Mouse (Mus musculus): Measurements from ENCODE around the gene 4930404N11Rik. TPM values are rescaled to one million over a fixed set of nuclear protein-coding genes. Genes with fewer than 3 reads are reported as not detected.

The 4930404N11Rik gene
- total RNA-seq, 2 experiments from 2014 or later, result 1.7 to 1.8 TPM

GRCm38 (mm10) chr10:81402227-81402765 is 36.7 kb upstream of the 4930404N11Rik start:
- no peak for DNase-seq (ENCODE audit: low spot score in 2 of 2)

DNA sequence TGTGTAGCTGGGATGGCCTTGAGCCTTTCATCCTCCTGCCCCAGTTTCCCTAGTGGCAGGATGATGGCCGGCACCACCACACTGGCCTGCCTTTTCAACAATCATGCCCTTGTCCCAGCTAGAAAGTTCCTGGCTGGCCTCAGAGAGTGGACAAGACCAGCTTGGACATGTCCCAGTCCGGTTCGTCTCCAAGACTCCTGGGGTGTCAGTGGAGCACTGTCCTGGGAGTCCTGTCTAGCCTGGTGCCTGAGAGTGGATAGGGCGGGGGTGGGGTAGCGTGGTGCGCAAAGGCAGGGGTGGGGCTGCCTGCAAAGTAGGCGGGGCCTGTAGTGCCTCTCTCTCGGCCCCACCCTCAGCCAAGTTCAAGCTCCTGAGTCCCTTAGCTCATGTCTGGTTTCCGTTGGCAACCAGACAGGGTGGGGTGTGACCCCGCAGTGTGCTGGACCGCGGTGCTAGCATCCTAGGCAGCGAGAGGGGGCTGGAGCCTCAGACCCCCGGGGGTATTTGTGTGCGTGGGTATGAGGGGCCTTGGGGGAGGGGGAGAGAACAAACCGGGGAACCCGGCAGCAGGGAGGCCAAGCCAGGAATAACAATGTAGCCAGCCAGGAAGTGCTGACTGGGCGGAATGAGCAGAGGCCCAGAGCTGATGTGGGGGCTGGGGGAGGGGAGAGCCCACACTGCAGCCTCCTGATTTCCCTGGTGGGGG is 36.1 kb upstream of the 4930404N11Rik start:
- DNase-seq (ENCODE audit: low spot score in 2 of 2), result peak in 1 of 2 experiments; percentile 82

GRCm38 (mm10) chr10:81401205-81401520 is 35.5 kb upstream of the 4930404N11Rik start:
- DNase-seq (ENCODE audit: low spot score in 2 of 2), result no peak

DNA sequence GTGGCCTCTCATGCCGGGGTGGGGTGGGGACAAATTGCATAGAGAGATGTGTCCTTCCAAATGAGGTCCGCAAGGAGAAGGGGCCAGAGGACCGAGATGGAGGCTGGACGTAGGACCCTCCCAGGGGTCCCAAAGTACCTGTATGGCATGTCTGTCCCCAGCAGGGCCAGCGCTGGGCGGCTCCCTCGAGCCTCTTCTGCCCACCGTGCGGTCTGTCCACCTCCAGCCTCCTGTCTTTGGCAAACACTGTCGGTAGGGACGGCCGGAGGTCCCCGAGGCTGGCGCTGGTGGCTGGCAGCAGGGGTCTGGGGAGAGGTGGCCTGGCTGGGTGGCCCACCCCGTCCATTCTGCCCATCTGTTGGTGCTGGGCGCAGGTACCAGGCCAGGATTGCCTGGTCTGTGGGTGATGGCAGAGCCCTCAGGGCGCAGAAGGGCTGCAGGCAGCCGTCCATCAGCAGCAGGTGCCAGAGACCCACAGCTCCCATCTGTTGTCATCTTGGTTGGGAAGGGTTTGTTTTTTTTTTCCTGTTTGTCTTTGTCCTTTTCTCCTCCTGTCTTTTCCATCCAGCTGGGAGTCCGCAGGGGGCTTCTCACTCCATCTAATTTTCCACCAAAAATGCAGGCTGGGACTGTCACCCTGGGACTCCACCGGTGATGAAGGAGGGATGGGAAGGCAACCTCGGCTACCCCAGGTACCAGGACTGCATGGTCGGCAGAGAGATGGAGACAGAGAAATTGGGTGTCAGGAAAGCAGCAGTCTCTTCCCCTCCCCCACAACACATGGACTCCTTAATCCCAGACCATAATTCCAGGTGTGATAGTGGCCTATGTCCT is 35.0 kb upstream of the 4930404N11Rik start:
- DNase-seq (ENCODE audit: low spot score in 2 of 2), result no peak

DNA sequence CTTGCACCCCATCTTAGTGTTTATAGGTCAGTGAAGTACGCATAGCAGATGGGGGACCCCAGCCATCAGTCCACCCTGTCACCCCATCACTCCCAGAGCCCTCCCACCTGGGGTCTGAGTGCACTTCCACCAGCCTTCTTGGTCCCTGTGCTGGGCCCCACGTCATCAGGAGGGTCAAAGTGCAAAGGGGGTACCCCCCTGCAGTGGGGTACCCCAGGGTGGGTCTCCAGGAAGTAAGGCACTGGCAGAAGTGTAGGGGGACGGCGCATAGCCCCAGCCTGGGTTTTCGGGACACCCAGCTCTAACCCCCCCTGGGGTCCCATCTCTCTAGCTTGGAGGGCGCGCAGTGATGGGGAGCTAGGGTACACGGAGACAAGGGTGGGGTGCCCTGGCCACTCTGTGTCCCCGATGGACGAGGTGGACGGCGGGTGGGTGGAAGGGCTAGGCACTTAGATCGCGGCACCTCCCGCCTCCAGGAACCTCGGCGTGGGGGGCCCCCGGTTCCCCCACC is 34.2 kb upstream of the 4930404N11Rik start:
- no peak for DNase-seq (ENCODE audit: low spot score in 2 of 2)

- no peak for DNase-seq (ENCODE audit: low spot score in 2 of 2)
These were observed 33.7 kb upstream of the 4930404N11Rik start for GRCm38 (mm10) chr10:81399296-81399695.

DNA sequence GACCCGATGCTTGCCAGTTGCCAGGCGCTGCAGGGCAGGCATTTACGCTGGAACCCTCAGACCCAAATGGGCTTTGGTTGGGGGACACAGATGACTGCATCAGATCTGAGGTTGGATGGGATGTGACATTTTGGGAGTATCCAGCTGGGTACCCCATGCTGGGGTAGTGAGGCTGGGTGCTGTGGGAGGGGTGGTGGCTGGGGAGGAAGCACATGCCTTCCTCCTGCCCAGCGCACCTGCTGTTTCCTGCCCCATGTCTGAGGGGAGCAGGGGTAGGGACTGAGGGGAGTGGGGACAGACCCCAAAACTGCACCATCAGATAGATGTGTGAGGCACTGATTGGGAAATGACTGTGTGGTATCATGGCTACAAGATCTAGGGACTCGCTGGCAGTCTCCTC is 31.1 kb upstream of the 4930404N11Rik start:
- DNase-seq (ENCODE audit: low spot score in 2 of 2), result no peak

- DNase-seq (ENCODE audit: low spot score in 2 of 2), result no peak
These were observed 30.2 kb upstream of the 4930404N11Rik start for GRCm38 (mm10) chr10:81395865-81396264.

DNA sequence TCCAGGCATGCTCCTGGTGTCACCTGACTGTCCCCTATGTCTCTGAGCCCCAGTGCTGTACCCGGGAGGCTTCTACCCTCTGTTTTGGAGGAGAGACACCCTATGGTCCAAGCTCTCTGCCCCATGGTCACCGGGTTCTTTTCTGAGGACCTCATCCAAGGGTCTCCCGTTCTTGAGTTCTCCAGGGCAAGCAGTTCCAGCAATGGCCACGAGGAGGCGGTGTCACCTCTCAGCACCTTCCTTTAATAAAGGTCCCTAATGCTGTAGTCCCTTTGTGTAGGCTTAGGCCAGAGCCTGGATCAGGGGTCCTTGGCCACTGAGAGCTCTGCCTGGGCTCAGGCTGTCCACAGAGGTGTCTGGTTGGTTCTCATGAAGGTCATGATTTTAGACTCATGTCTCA is 29.5 kb upstream of the 4930404N11Rik start:
- DNase-seq (ENCODE audit: low spot score in 2 of 2), result peak in 1 of 2 experiments; percentile 70

GRCm38 (mm10) chr10:81393456-81394063 is 27.9 kb upstream of the 4930404N11Rik start:
- DNase-seq (ENCODE audit: low spot score in 2 of 2), result no peak

DNA sequence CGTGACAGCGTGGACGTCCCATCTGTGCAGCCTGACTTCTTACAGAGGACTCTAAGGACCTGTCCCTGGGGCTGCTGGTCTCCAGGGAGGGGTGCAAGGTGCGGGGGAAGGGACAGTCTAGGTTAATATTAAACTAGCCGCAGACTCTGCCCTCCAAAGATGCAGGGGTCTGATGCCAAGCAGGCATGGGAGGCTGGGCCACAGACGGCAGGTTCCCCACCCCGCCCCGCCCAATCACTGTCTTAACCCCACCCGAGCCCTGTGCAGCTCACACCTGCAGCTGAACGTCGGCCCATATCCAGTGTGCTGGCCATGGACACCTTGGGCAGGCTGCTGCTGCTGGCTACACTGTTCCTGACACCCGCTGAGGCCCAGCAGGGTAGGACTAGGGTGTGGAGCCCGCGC is 27.2 kb upstream of the 4930404N11Rik start, which contains the start of gene Smim24:
Gene Smim24 (plus strand): TSS at position 271 of the 405 bp plus-strand sequence.
- no peak for DNase-seq (ENCODE audit: low spot score in 2 of 2)

GRCm38 (mm10) chr10:81392270-81392669 is 26.7 kb upstream of the 4930404N11Rik start:
- DNase-seq (ENCODE audit: low spot score in 2 of 2), result no peak

DNA sequence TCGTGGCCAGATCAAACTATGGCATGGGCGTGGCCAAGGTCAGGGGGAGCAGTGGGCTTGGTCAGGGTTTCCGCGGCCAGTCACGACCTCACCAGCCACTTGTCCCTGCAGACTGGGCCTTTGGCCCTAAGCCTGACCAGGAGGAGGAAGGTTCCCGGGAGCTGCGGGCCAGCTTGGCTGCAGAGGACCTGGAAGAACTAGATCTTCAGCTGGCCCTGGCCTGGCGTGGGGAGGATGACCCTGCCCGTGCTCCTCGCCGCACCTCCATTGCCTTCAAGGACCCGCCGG is 25.0 kb upstream of the 4930404N11Rik start:
- no peak for DNase-seq (ENCODE audit: low spot score in 2 of 2)

DNA sequence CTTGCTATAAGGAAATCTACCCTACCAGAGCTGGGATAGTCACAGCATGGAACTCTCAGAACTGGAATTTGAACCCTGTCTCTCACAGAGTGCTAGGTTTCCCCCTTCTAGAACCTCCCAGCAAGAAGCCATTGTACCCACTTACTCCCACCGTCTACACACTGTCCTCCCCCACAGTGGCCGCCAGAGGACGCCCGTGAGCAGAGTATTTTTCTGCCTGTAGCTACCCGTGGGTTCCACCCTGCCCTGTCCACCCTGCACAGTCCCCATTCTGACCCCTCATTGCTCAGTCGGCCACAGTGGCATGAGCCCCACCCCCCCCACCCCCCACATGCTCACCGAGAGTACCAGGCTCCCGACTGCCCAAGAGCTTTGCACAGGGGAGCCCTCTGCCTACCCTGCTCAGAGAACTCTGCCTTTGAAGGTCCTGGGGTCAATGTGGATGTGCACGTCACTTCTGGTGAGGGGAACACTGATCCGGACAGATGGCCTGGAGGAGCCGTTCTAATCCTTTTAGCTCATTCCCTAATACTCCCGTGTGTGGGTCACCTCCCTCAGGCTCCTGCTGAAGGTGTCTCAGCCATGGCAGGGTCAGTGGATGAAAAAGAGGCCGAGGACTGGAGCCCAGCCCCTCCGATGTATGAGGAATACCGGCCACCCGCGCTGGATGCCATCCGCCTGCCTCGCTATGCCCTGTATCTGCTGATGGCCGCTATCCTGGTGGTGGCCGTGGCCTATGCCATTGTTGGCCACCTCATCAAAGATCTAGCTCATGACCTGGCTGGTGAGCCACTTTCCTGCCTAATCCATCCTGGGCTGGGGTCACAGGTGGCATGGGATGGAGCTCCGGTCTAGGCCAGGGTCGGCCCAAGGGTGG is 24.4 kb upstream of the 4930404N11Rik start:
- peak in 1 of 2 experiments; percentile 76 for DNase-seq (ENCODE audit: low spot score in 2 of 2)

GRCm38 (mm10) chr10:81389373-81389772 is 23.8 kb upstream of the 4930404N11Rik start:
- DNase-seq (ENCODE audit: low spot score in 2 of 2), result no peak

DNA sequence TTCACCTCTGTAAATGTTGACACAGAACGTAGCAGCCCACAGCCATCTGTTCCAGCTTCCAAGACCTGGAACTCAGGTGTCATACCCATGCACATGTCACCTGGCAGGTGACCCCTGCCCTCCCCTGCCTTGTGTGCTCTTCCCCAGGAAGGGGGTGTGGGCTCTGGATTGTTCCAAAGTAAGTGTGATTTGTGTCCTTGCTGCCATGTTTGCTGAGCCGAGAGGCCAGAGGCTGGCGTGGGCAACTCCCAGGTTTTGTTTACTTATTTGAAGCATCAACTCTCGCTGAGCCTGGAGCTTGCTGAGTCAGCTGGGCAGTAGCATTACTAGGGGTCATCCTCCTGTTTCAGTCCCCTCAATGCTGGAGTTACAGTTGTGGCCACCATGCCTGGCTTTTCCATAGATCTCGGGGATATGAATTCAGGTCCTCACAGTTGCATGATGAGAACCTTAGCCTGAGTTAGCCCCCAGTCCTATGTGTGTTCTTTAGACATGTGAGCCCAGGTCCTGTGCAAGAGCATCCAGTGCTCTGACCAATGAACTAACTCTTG is 23.0 kb upstream of the 4930404N11Rik start, which contains the start of gene Gm48552:
Gene Gm48552 (plus strand): TSS at position 501 of the 551 bp plus-strand sequence.
- DNase-seq (ENCODE audit: low spot score in 2 of 2), result no peak

DNA sequence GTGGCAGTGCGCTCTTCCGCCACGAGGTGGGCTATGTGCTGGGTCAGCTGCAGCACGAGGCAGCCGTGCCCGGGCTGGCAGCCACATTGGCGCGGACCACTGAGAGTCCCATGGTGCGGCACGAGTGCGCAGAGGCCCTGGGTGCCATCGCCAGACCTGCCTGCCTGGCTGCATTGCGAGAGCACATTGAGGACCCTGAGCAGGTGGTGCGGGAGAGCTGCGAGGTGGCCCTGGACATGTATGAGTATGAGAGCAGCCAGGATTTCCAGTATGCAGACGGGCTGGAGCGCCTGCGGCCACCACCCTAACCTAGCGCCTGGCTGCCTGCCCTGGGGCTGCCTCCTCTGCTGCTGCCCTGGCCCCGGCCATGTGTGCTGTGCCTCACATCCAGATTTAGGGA is 22.1 kb upstream of the 4930404N11Rik start:
- no peak for DNase-seq (ENCODE audit: low spot score in 2 of 2)

GRCm38 (mm10) chr10:81385603-81386306 is 20.1 kb upstream of the 4930404N11Rik start:
- DNase-seq (ENCODE audit: low spot score in 2 of 2), result no peak

DNA sequence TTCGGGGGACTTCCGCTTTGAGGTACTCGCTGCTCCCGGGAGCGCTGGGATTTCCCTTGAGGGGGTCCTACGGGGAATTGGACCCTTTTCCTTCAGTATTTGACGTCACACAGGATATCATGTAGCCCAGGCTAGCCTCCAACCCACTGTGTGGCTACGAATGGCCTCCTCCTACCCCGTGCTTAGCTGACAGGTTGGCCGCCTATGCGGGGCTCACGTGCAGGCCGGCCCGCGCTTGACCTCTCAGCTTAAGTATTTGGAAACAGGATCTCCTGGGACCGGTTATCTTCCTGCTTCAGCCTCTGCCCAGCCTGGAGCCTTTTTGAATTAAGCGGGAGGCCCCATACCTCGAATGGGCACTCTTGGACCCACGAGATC is 19.0 kb upstream of the 4930404N11Rik start:
- no peak for DNase-seq (ENCODE audit: low spot score in 2 of 2)
